Mouse (Mus musculus): ENCODE data around the gene Rnf167.

Gene Rnf167

GRCm38 (mm10) chr11:70646691-70647650, at the start of gene Rnf167, which contains the start of gene Slc25a11:
Rnf167 (plus strand) TSS chr11:70647235.
Slc25a11 (minus strand) TSS chr11:70647479.
- DNase-seq = peak; percentile 93 to 94

- DNase-seq = no peak
These were observed 49.7 kb upstream of the Rnf167 start for GRCm38 (mm10) chr11:70597301-70597700.

- DNase-seq = no peak
These were observed 48.5 kb upstream of the Rnf167 start for GRCm38 (mm10) chr11:70598451-70598953.

GRCm38 (mm10) chr11:70605024-70605566, 41.9 kb upstream of the Rnf167 start:
- peak; percentile 84 for DNase-seq

GRCm38 (mm10) chr11:70606717-70607116, 40.3 kb upstream of the Rnf167 start:
- no peak for DNase-seq

- DNase-seq = no peak
These were observed 39.4 kb upstream of the Rnf167 start for GRCm38 (mm10) chr11:70607611-70608010.

GRCm38 (mm10) chr11:70608381-70609066, 38.5 kb upstream of the Rnf167 start:
- DNase-seq = peak; percentile 55 to 58

GRCm38 (mm10) chr11:70610752-70611151, 36.3 kb upstream of the Rnf167 start:
- no peak for DNase-seq

GRCm38 (mm10) chr11:70612505-70612904, 34.5 kb upstream of the Rnf167 start:
- no peak for DNase-seq

- peak; percentile 73 to 74 for DNase-seq
These were observed 32.0 kb upstream of the Rnf167 start for GRCm38 (mm10) chr11:70615074-70615473.

GRCm38 (mm10) chr11:70615516-70616093, 31.4 kb upstream of the Rnf167 start, which contains the start of gene 4930544D05Rik:
4930544D05Rik (plus strand) TSS chr11:70615848.
- peak in 1 of 2 experiments; percentile 33 for DNase-seq

- DNase-seq = no peak
These were observed 27.9 kb upstream of the Rnf167 start, which contains the start of gene Chrne for GRCm38 (mm10) chr11:70619101-70619500. Chrne (minus strand) TSS chr11:70619216.

GRCm38 (mm10) chr11:70621972-70622814, 24.8 kb upstream of the Rnf167 start:
- DNase-seq = peak; percentile 50 to 59

- no peak for DNase-seq
These were observed 23.8 kb upstream of the Rnf167 start for GRCm38 (mm10) chr11:70623053-70623742.

- peak; percentile 76 to 80 for DNase-seq
These were observed 21.6 kb upstream of the Rnf167 start for GRCm38 (mm10) chr11:70625473-70625872.

- DNase-seq = no peak
These were observed 20.2 kb upstream of the Rnf167 start for GRCm38 (mm10) chr11:70626877-70627276.

- DNase-seq = no peak
These were observed 18.6 kb upstream of the Rnf167 start for GRCm38 (mm10) chr11:70628431-70628830.

- peak; percentile 54 to 64 for DNase-seq
These were observed 17.5 kb upstream of the Rnf167 start for GRCm38 (mm10) chr11:70629557-70629956.

GRCm38 (mm10) chr11:70630129-70630528, 16.9 kb upstream of the Rnf167 start:
- no peak for DNase-seq

GRCm38 (mm10) chr11:70635601-70636000, 11.4 kb upstream of the Rnf167 start:
- DNase-seq = no peak

GRCm38 (mm10) chr11:70637764-70638163, 9.3 kb upstream of the Rnf167 start:
- DNase-seq = no peak

Measured in B cell, adult 2 months (primary cell).